ENCODE assay signal across 14 mouse cellular contexts in genomic region chr11:81193856-81194255, GRCm38 (mm10).
DNase-seq lines count a peak whose midpoint lies in the region; ATAC-seq and TF ChIP-seq lines count a peak whose summit lies in the region.
"Had no signal": no experiment of that assay in that cellular context is flagged by ENCODE, and none has a peak within 500 bp of the region (broad histone marks: within the 10 kb centered on the region; RNA-seq: fewer than 3 reads in every experiment).

No protein-coding gene starts in this region.

- H3K4me2 ChIP-seq in lung, embryonic 14.5 days = no peak overlapping the region
- H3K4me2 ChIP-seq in lung, postnatal 0 days (replicated peaks; ENCODE audit: low read depth, low read length) = no peak overlapping the region
- H3K4me2 ChIP-seq in stomach, postnatal 0 days (replicated peaks; ENCODE audit: low read depth) = no peak overlapping the region
- H3K4me2 ChIP-seq: forebrain, embryonic 12.5 days; stomach, embryonic 15.5 days had no signal

- no peaks in the 10 kb centered on the region for H3K36me3 ChIP-seq in lung, embryonic 14.5 days (ENCODE audit: insufficient read depth)
- no peaks in the 10 kb centered on the region for H3K36me3 ChIP-seq in lung, postnatal 0 days (ENCODE audit: insufficient read depth, low read length)
- H3K36me3 ChIP-seq in stomach, postnatal 0 days (ENCODE audit: control insufficient read depth, insufficient read depth, low read length) = no peaks in the 10 kb centered on the region
- H3K36me3 ChIP-seq: forebrain, embryonic 12.5 days; stomach, embryonic 15.5 days had no signal

- no peaks in the 10 kb centered on the region for H3K27me3 ChIP-seq in lung, embryonic 14.5 days (ENCODE audit: insufficient read depth, low read length)
- no peaks in the 10 kb centered on the region for H3K27me3 ChIP-seq in lung, postnatal 0 days (replicated peaks; ENCODE audit: insufficient read depth, low read length)
- no peaks in the 10 kb centered on the region for H3K27me3 ChIP-seq in stomach, postnatal 0 days (ENCODE audit: control insufficient read depth, insufficient read depth, low read length)
- H3K27me3 ChIP-seq: forebrain, embryonic 12.5 days; stomach, embryonic 15.5 days had no signal

- no peak for TF ChIP-seq EP300 in lung, postnatal 0 days (IDR thresholded peaks at IDR 0.05)
- TF ChIP-seq EP300 in stomach, postnatal 0 days (optimal IDR thresholded peaks at IDR 0.05) = no peak

- ATAC-seq in lung, embryonic 14.5 days (ENCODE audit: insufficient read depth) = no peak
- no peak for ATAC-seq in lung, postnatal 0 days
- ATAC-seq in stomach, postnatal 0 days (ENCODE audit: low FRiP score, low TSS enrichment) = no peak
- ATAC-seq: hindbrain, embryonic 16.5 days had no signal

- peak; percentile 2 for DNase-seq in adrenal gland, adult 2 months
- no peak for DNase-seq in adrenal gland, adult 8-10 months
- peak; percentile 82 for DNase-seq in lung, embryonic 14.5 days
- no peak for DNase-seq in lung, postnatal 0 days (ENCODE audit: low spot score)
- peak; percentile 32 for DNase-seq in embryo, embryonic 9.5 days (ENCODE audit: extremely low spot score)
- DNase-seq in stomach, postnatal 0 days (ENCODE audit: low spot score) = peak; percentile 17
- no peak for DNase-seq in heart, postnatal 36 days
- DNase-seq in thymus, postnatal 25 days = no peak
- DNase-seq: heart, adult 11 months; lung, postnatal 14 days had no signal

- H3K9ac ChIP-seq in lung, embryonic 14.5 days = no peak overlapping the region
- H3K9ac ChIP-seq in lung, postnatal 0 days (replicated peaks; ENCODE audit: low read depth) = no peak overlapping the region
- H3K9ac ChIP-seq in stomach, postnatal 0 days (ENCODE audit: low read length) = no peak overlapping the region
- H3K9ac ChIP-seq: forebrain, embryonic 12.5 days; stomach, embryonic 15.5 days had no signal

- 40% methylated on average over 4 of the region's 4 CpGs for WGBS in lung, embryonic 14.5 days
- 44% methylated on average over 4 of the region's 4 CpGs for WGBS in lung, postnatal 0 days
- 42% methylated on average over 4 of the region's 4 CpGs for WGBS in stomach, postnatal 0 days

- H3K27ac ChIP-seq in lung, embryonic 14.5 days (ENCODE audit: low read depth) = no peak overlapping the region
- H3K27ac ChIP-seq in lung, postnatal 0 days (ENCODE audit: low read length) = no peak overlapping the region
- no peak overlapping the region for H3K27ac ChIP-seq in stomach, postnatal 0 days (replicated peaks)
- H3K27ac ChIP-seq: forebrain, embryonic 12.5 days; layer of hippocampus, adult 2 months; stomach, embryonic 15.5 days had no signal

- intact Hi-C loops in heart, postnatal 36 days (cut with DNase I) = no loop called here

- no peak for TF ChIP-seq CTCF in lung, embryonic 14.5 days (IDR thresholded peaks at IDR 0.05; ENCODE audit: low read depth)
- no peak for TF ChIP-seq CTCF in lung, postnatal 0 days (IDR thresholded peaks at IDR 0.05)
- no peak for TF ChIP-seq CTCF in stomach, postnatal 0 days (IDR thresholded peaks at IDR 0.05; ENCODE audit: low read depth)

- H3K4me1 ChIP-seq in lung, embryonic 14.5 days (ENCODE audit: insufficient read depth) = no peaks in the 10 kb centered on the region
- no peaks in the 10 kb centered on the region for H3K4me1 ChIP-seq in lung, postnatal 0 days (ENCODE audit: insufficient read depth, low read depth, low read length)
- H3K4me1 ChIP-seq in stomach, postnatal 0 days (replicated peaks; ENCODE audit: control insufficient read depth, insufficient read depth) = no peaks in the 10 kb centered on the region
- H3K4me1 ChIP-seq: forebrain, embryonic 12.5 days; stomach, embryonic 15.5 days had no signal

- no peak overlapping the region for H3K4me3 ChIP-seq in lung, embryonic 14.5 days (ENCODE audit: low read depth, low read length)
- no peak overlapping the region for H3K4me3 ChIP-seq in lung, postnatal 0 days (ENCODE audit: low read depth, low read length)
- H3K4me3 ChIP-seq in stomach, postnatal 0 days (ENCODE audit: low read depth, low read length) = no peak overlapping the region
- H3K4me3 ChIP-seq: forebrain, embryonic 12.5 days; layer of hippocampus, adult 2 months; stomach, embryonic 15.5 days had no signal

- H3K9me3 ChIP-seq in lung, embryonic 14.5 days (ENCODE audit: low read depth, low read length) = no peaks in the 10 kb centered on the region
- H3K9me3 ChIP-seq in lung, postnatal 0 days (ENCODE audit: low read length) = no peaks in the 10 kb centered on the region
- no peaks in the 10 kb centered on the region for H3K9me3 ChIP-seq in stomach, postnatal 0 days (ENCODE audit: control insufficient read depth, low read length)
- H3K9me3 ChIP-seq: forebrain, embryonic 12.5 days; stomach, embryonic 15.5 days had no signal

Comparison
In these comparisons a context has a peak if more than half of its experiments do, and no peak if none do; other contexts are left out.
1. DNase-seq: peak in adrenal gland, adult 2 months (single experiment), lung, embryonic 14.5 days (single experiment), embryo, embryonic 9.5 days (single experiment) and stomach, postnatal 0 days (single experiment); none in adrenal gland, adult 8-10 months (single experiment), lung, postnatal 0 days (single experiment), heart, postnatal 36 days (0 of 2) and thymus, postnatal 25 days (single experiment).